Mouse (Mus musculus) testis, adult 2 months (tissue): Measurements from ENCODE around the gene Fzr1.

ENCODE experiments used
- CTCF ChIP-seq: fragments of 200-500 bp; IDR thresholded peaks from 2 replicates; pipeline ENCODE4 v1.5.1; 2012; ENCODE audit warnings: low read depth, mild to moderate bottlenecking, inconsistent platforms, low read length, moderate library complexity; ENCODE audit not compliant: control insufficient read depth, insufficient read depth, insufficient replicate concordance
- POLR2A ChIP-seq: fragments of 200-500 bp; IDR thresholded peaks from 2 replicates; pipeline ENCODE4 v1.6.1; 2012; ENCODE audit warnings: low read depth, mild to moderate bottlenecking, inconsistent platforms, low read length, moderate library complexity; ENCODE audit not compliant: control insufficient read depth

DNA sequence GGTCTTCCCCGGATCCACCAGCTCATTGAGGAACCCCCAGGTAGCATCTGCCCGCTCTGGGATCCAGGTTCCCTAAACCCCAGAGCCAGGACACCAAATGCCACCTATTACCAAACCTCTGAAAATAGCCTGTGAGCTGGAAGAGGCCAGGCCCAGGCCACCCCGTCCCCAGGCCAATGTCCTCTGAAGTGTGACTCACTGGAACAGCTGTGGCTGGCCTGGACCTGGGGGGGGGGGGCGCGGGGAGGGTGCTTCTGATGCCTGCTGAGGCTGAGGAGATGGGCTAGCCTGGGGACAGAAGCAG lies 43.4 kb upstream of the Fzr1 start:
- TF ChIP-seq CTCF (no peak), POLR2A (no peak)
